Mouse (Mus musculus) stomach, postnatal 0 days (tissue): ENCODE data around the gene Draxin.

ENCODE experiments used
- CTCF ChIP-seq: IDR thresholded peaks from 2 replicates; pipeline ENCODE4 v1.5.1; 2016; ENCODE audit warnings: antibody characterized with exemption, low read depth, mild to moderate bottlenecking, moderate library complexity
- EP300 ChIP-seq: optimal IDR thresholded peaks from 2 replicates; pipeline ENCODE3; 2016; ENCODE audit warnings: antibody characterized with exemption

- TF ChIP-seq CTCF (no peak), EP300 (no peak)
These were observed 28.2 kb upstream of the Draxin start for GRCm38 (mm10) chr4:148158436-148159348.
